Mouse (Mus musculus) lung, postnatal 0 days (tissue): ENCODE results near the gene Tmprss5. TPM values are rescaled to one million over a fixed set of nuclear protein-coding genes. Genes with fewer than 3 reads are reported as not detected.
A peak's percentile ranks its signal among the peaks of the same experiment; 100 is the strongest.

Experiments
- ATAC-seq: fragments of 200-750 bp; cut with Nextera tagmentation; 2 replicates; pipeline ENCODE4 v1.8.0; 2017; ENCODE audit warnings: moderate library complexity
- DNase-seq: peaks from one replicate; pipeline ENCODE4 v3.0.0-alpha.2; 2016; ENCODE audit warnings: low spot score
- H3K27ac ChIP-seq: fragments of 300-500 bp; sonication (generic); 2 replicates; pipeline ENCODE4 v1.5.1; 2014; ENCODE audit warnings: antibody characterized with exemption, mild to moderate bottlenecking, low read length, mixed read lengths
- H3K27me3 ChIP-seq: fragments of 300-500 bp; sonication (generic); replicated peaks from 2 replicates; pipeline ENCODE4 v1.6.1; 2014; ENCODE audit warnings: low read length, mixed read lengths; ENCODE audit not compliant: insufficient read depth
- H3K36me3 ChIP-seq: fragments of 300-500 bp; sonication (generic); 2 replicates; pipeline ENCODE4 v1.6.1; 2014; ENCODE audit warnings: low read length, mixed read lengths; ENCODE audit not compliant: insufficient read depth
- H3K4me1 ChIP-seq: fragments of 300-500 bp; sonication (generic); 2 replicates; pipeline ENCODE4 v1.6.1; 2014; ENCODE audit warnings: antibody characterized with exemption, low read depth, low read length, mixed read lengths; ENCODE audit not compliant: insufficient read depth
- H3K4me2 ChIP-seq: fragments of 300-500 bp; sonication (generic); replicated peaks from 2 replicates; pipeline ENCODE4 v1.6.1; 2014; ENCODE audit warnings: low read depth, mild to moderate bottlenecking, low read length, moderate library complexity, mixed read lengths
- H3K4me3 ChIP-seq: fragments of 300-500 bp; sonication (generic); 2 replicates; pipeline ENCODE4 v1.5.1; 2014; ENCODE audit warnings: low read depth, low read length
- H3K9ac ChIP-seq: fragments of 300-500 bp; sonication (generic); replicated peaks from 2 replicates; pipeline ENCODE4 v1.6.1; 2014; ENCODE audit warnings: low read depth, mild to moderate bottlenecking
- H3K9me3 ChIP-seq: fragments of 300-500 bp; sonication (generic); 2 replicates; pipeline ENCODE4 v1.6.1; 2016; ENCODE audit warnings: low read length, mixed read lengths
- CTCF ChIP-seq: IDR thresholded peaks from 2 replicates; pipeline ENCODE4 v1.5.1; 2016; ENCODE audit warnings: antibody characterized with exemption, mild to moderate bottlenecking
- EP300 ChIP-seq: IDR thresholded peaks from 2 replicates; pipeline ENCODE4 v1.6.1; 2016; ENCODE audit warnings: antibody characterized with exemption, mild to moderate bottlenecking, control low read depth
- WGBS: fragments of 180-500 bp; shearing (Covaris S2); extraction: QIAGEN DNeasy Blood & Tissue Kit; methylation state at CpG from one replicate; pipeline ENCODE4 v1.1.7; 2014; 5-methylcytosine and 5-hydroxymethylcytosine counted together
- polyA plus RNA-seq: library from polyadenylated mRNA; unstranded; fragments of >200 nt; fragmentation: Nextera tagmentation; extraction: Ambion mirVana; gene quantifications from 2 replicates; pipeline ENCODE4 v1.2.1, GENCODE M21; 2015

The Tmprss5 gene
- polyA plus RNA-seq, 1 experiment from 2014 or later: 0.11 TPM

DNA sequence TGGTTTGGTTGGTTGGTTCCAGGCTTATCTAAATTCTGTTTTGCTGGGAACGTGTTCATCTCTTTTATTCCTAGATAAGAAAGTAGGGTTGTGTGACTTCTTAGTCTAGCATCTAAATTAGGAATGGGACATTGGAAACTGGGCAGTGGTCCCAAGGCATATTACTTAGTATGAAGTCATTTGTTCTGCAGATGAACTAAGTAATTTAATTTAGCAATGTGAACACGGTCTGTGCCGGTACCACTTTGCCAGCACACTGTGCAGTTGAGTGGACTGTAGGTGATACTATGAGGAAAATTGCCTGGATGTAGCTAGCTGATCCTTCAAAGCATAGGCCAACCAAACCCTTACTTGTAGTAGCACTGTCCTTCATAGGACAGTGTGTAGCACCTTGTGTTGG is 4.2 kb upstream of the Tmprss5 start:
- TF ChIP-seq CTCF: no peak
- Histone ChIP-seq H3K9ac (no peak overlapping the region), H3K4me2 (no peak overlapping the region), H3K4me3 (no peak overlapping the region), H3K9me3 (no peaks in the 10 kb centered on the region), H3K4me1 (no peaks in the 10 kb centered on the region), H3K36me3 (peaks cover 21% of the 10 kb centered on the region; the same call in 1 of the 2 replicates), H3K27ac (no peak overlapping the region), H3K27me3 (no peaks in the 10 kb centered on the region)
- 89% methylated on average over 3 of the region's 3 CpGs for WGBS
- ATAC-seq: no peak
- DNase-seq: no peak

DNA sequence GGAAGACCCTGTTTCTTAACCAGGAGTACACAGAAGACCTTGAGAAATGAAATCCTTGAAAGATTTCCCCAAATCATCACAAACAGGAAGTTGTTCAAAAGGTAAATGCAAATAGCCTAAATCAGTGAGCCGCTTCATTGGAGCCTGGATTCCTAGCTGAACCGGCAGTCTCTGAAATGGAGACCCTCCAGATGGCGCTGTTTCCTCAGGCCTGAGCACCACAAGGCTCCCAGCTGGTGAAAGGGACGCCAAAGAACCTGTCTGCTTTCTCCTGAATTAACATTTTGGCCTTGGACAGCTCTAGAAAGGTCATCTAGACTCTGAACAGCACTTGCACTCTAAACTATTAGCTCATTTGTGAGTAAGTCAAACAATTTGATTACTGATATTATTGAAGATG is 501 bp downstream of the Tmprss5 start:
- Histone ChIP-seq H3K9ac (no peak overlapping the region), H3K36me3 (peaks cover 5% of the 10 kb centered on the region; the same call in 1 of the 2 replicates), H3K9me3 (no peaks in the 10 kb centered on the region), H3K27ac (no peak overlapping the region), H3K4me1 (no peaks in the 10 kb centered on the region), H3K4me3 (no peak overlapping the region), H3K27me3 (no peaks in the 10 kb centered on the region), H3K4me2 (no peak overlapping the region)
- ATAC-seq (peak; percentile 35; the same call in 1 of the 2 replicates), DNase-seq (peak; percentile 76)
- TF ChIP-seq CTCF (peak; percentile 89), EP300 (no peak)
- WGBS: 19% methylated on average over 4 of the region's 4 CpGs

- no peak overlapping the region for H3K9ac ChIP-seq
- no peaks in the 10 kb centered on the region for H3K9me3 ChIP-seq
- H3K27me3 ChIP-seq: no peaks in the 10 kb centered on the region
- DNase-seq: no peak
- H3K36me3 ChIP-seq: no peaks in the 10 kb centered on the region
- H3K4me3 ChIP-seq: no peak overlapping the region
- no peak overlapping the region for H3K4me2 ChIP-seq
- 64% methylated on average over 11 of the region's 11 CpGs for WGBS
- no peak for TF ChIP-seq CTCF
- TF ChIP-seq EP300: no peak
- ATAC-seq: no peak
- H3K27ac ChIP-seq: no peak overlapping the region
- no peaks in the 10 kb centered on the region for H3K4me1 ChIP-seq
These were observed 6.3 kb downstream of the Tmprss5 start for GRCm38 (mm10) chr9:49087317-49087716.

GRCm38 (mm10) chr9:49098871-49099270 is 17.8 kb downstream of the Tmprss5 start:
- Histone ChIP-seq H3K27me3 (no peaks in the 10 kb centered on the region), H3K9me3 (no peaks in the 10 kb centered on the region), H3K4me2 (no peak overlapping the region), H3K9ac (no peak overlapping the region), H3K4me3 (no peak overlapping the region), H3K4me1 (no peaks in the 10 kb centered on the region), H3K27ac (no peak overlapping the region), H3K36me3 (no peaks in the 10 kb centered on the region)
- whole genome bisulfite sequencing: 93% methylated on average over 3 of the region's 3 CpGs
- DNase-seq (no peak), ATAC-seq (no peak)
- TF ChIP-seq CTCF (no peak), EP300 (no peak)

DNA sequence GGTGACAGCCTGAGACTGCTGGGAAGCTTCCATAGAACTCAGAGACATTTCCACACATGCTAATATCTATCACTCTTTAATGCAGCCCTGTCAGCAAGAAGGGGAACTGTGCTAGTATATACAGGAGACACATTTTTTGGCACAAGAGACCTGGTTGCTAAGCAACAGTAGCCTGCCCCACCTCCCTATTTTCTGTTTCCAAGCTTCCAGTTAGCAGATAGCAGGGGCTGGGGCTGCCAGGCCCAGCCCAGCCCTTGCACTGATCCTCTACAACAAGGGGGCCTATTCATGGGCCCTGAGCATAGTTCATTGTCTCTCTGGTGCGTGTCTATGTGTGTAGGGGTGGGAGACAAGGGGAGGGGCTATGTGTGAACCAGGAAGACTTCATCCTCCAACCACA is 21.3 kb downstream of the Tmprss5 start:
- WGBS: 9% methylated on average over 1 of the region's 1 CpGs
- Histone ChIP-seq H3K9me3 (no peaks in the 10 kb centered on the region), H3K27ac (no peak overlapping the region), H3K4me2 (no peak overlapping the region), H3K27me3 (no peaks in the 10 kb centered on the region), H3K9ac (no peak overlapping the region), H3K36me3 (no peaks in the 10 kb centered on the region), H3K4me3 (no peak overlapping the region), H3K4me1 (no peaks in the 10 kb centered on the region)
- ATAC-seq (no peak), DNase-seq (no peak)
- TF ChIP-seq EP300 (no peak), CTCF (no peak)

- DNase-seq (no peak), ATAC-seq (no peak)
- Histone ChIP-seq H3K27me3 (no peaks in the 10 kb centered on the region), H3K4me1 (no peaks in the 10 kb centered on the region), H3K27ac (no peak overlapping the region), H3K9ac (no peak overlapping the region), H3K4me3 (no peak overlapping the region), H3K36me3 (no peaks in the 10 kb centered on the region), H3K4me2 (no peak overlapping the region), H3K9me3 (no peaks in the 10 kb centered on the region)
- TF ChIP-seq CTCF (no peak), EP300 (no peak)
- 39% methylated on average over 7 of the region's 7 CpGs for WGBS
These were observed 28.0 kb downstream of the Tmprss5 start for GRCm38 (mm10) chr9:49109101-49109500.

GRCm38 (mm10) chr9:49110476-49111220 is 29.6 kb downstream of the Tmprss5 start:
- Histone ChIP-seq H3K9ac (no peak overlapping the region), H3K36me3 (no peaks in the 10 kb centered on the region), H3K27me3 (no peaks in the 10 kb centered on the region), H3K27ac (no peak overlapping the region), H3K4me3 (no peak overlapping the region), H3K9me3 (no peaks in the 10 kb centered on the region), H3K4me2 (no peak overlapping the region), H3K4me1 (no peaks in the 10 kb centered on the region)
- 45% methylated on average over 6 of the region's 6 CpGs for WGBS
- ATAC-seq: peak; percentile 73
- peak; percentile 49 for DNase-seq
- TF ChIP-seq EP300 (no peak), CTCF (no peak)
